Mouse (Mus musculus) heart, postnatal 4 days (tissue): ENCODE measurements around the gene 4930412O13Rik. TPM values are rescaled to one million over a fixed set of nuclear protein-coding genes. Genes with fewer than 3 reads are reported as not detected.

Source experiments
- DNase-seq: peaks from one replicate; pipeline ENCODE4 v3.0.0; 2021
- total RNA-seq, 2 experiments: library from RNA; stranded (reverse); gene quantifications; 2 replicates each; pipeline ENCODE4 v1.2.3; 2021

Gene 4930412O13Rik
- total RNA-seq = not detected

GRCm38 (mm10) chr2:9881051-9881591 lies at the start of gene 4930412O13Rik:
TSS of gene 4930412O13Rik (plus strand) at chr2:9881252.
- no peak for DNase-seq

GRCm38 (mm10) chr2:9833712-9834111 lies 47.3 kb upstream of the 4930412O13Rik start:
- DNase-seq = no peak

- no peak for DNase-seq
Measured at GRCm38 (mm10) chr2:9835195-9835594, 45.9 kb upstream of the 4930412O13Rik start.

GRCm38 (mm10) chr2:9852851-9853576 lies 28.0 kb upstream of the 4930412O13Rik start:
- DNase-seq = no peak

GRCm38 (mm10) chr2:9855861-9856260 lies 25.2 kb upstream of the 4930412O13Rik start:
- no peak for DNase-seq

GRCm38 (mm10) chr2:9860698-9861097 lies 20.4 kb upstream of the 4930412O13Rik start:
- no peak for DNase-seq

GRCm38 (mm10) chr2:9867092-9867825 lies 13.8 kb upstream of the 4930412O13Rik start:
- no peak for DNase-seq

- DNase-seq = no peak
Measured at GRCm38 (mm10) chr2:9871141-9871716, 9.8 kb upstream of the 4930412O13Rik start.

GRCm38 (mm10) chr2:9871798-9872197 lies 9.3 kb upstream of the 4930412O13Rik start:
- DNase-seq = no peak

- no peak for DNase-seq
Measured at GRCm38 (mm10) chr2:9872682-9873081, 8.4 kb upstream of the 4930412O13Rik start.

- no peak for DNase-seq
Measured at GRCm38 (mm10) chr2:9873757-9874156, 7.3 kb upstream of the 4930412O13Rik start.

- DNase-seq = no peak
Measured at GRCm38 (mm10) chr2:9874467-9875219, 6.4 kb upstream of the 4930412O13Rik start.

GRCm38 (mm10) chr2:9875220-9875619 lies 5.8 kb upstream of the 4930412O13Rik start:
- DNase-seq = no peak

GRCm38 (mm10) chr2:9875676-9876357 lies 5.2 kb upstream of the 4930412O13Rik start:
- no peak for DNase-seq

- no peak for DNase-seq
Measured at GRCm38 (mm10) chr2:9876621-9877325, 4.3 kb upstream of the 4930412O13Rik start.

GRCm38 (mm10) chr2:9877326-9877690 lies 3.7 kb upstream of the 4930412O13Rik start:
- peak; percentile 21 for DNase-seq

GRCm38 (mm10) chr2:9877966-9878563 lies 3.0 kb upstream of the 4930412O13Rik start:
- no peak for DNase-seq

GRCm38 (mm10) chr2:9878564-9879081 lies 2.4 kb upstream of the 4930412O13Rik start:
- peak; percentile 52 for DNase-seq

- DNase-seq = peak; percentile 19
Measured at GRCm38 (mm10) chr2:9879092-9879491, 2.0 kb upstream of the 4930412O13Rik start.

- DNase-seq = peak; percentile 95
Measured at GRCm38 (mm10) chr2:9879493-9879892, 1.6 kb upstream of the 4930412O13Rik start.
